Mouse (Mus musculus) gastrocnemius, adult 8-10 months (tissue): ENCODE measurements around the gene Rnf157. TPM values are rescaled to one million over a fixed set of nuclear protein-coding genes. Genes with fewer than 3 reads are reported as not detected.
A peak's percentile ranks its signal among the peaks of the same experiment; 100 is the strongest.

ENCODE experiments used
- DNase-seq, 2 experiments: peaks; one replicate each; pipeline ENCODE4 v3.0.0; 2022; ENCODE audit warnings: low spot score in 2 of 2
- total RNA-seq, 4 experiments: library from RNA; stranded (reverse); gene quantifications; 2 replicates each; pipeline ENCODE4 v1.2.4; 2022

Gene Rnf157
- total RNA-seq = 10 to 100 TPM; 23.0 to 29.5 (median 24.2) TPM

- DNase-seq = peak; percentile 56 to 75
These were observed at the start of gene Rnf157 for GRCm38 (mm10) chr11:116412904-116413630. Gene Rnf157 (minus strand): TSS chr11:116413032.

- DNase-seq = no peak
These were observed 47.0 kb upstream of the Rnf157 start for GRCm38 (mm10) chr11:116459786-116460185.

DNA sequence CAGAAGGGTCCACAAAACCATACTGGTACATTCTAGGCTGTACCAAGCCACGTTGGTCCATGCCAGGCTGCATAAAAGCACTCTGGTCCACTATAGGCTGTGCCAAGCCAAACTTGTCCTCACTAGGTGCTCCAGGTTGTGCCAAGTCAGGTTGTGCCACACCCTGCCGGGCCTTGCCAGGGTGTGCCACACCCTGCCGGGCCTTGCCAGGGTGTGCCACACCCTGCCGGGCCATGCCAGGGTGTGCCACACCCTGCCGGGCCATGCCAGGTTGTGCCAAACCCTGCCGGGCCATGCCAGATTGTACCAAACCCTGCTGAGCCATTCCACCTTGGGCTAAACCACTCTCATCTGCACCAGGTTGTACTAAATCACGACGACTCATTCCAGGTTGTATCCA is 43.4 kb upstream of the Rnf157 start:
- DNase-seq = no peak

- no peak for DNase-seq
These were observed 41.1 kb upstream of the Rnf157 start for GRCm38 (mm10) chr11:116453889-116454288.

DNA sequence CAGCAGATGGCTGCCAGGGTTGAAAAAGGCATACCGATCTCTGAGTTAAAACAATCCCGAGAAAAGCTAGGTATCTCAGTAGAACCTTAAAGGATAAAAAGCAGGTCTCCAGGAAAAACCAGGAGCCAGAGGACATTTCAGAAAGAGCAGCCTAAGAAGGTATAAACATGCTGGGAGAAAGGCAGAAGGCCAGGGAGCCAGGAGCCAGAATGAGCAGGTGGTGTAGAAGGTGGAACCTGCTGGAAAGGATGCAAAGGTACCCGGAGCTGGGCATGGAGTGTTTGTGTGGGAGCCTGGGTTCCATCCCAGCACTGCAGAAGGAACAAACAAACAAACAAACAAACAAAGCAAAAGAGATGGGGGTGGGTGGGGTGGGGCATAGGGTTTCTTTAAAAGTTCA is 36.5 kb upstream of the Rnf157 start:
- DNase-seq = no peak

- no peak for DNase-seq
These were observed 35.0 kb upstream of the Rnf157 start for GRCm38 (mm10) chr11:116447822-116448221.

GRCm38 (mm10) chr11:116446308-116446887 is 33.6 kb upstream of the Rnf157 start:
- DNase-seq = no peak

DNA sequence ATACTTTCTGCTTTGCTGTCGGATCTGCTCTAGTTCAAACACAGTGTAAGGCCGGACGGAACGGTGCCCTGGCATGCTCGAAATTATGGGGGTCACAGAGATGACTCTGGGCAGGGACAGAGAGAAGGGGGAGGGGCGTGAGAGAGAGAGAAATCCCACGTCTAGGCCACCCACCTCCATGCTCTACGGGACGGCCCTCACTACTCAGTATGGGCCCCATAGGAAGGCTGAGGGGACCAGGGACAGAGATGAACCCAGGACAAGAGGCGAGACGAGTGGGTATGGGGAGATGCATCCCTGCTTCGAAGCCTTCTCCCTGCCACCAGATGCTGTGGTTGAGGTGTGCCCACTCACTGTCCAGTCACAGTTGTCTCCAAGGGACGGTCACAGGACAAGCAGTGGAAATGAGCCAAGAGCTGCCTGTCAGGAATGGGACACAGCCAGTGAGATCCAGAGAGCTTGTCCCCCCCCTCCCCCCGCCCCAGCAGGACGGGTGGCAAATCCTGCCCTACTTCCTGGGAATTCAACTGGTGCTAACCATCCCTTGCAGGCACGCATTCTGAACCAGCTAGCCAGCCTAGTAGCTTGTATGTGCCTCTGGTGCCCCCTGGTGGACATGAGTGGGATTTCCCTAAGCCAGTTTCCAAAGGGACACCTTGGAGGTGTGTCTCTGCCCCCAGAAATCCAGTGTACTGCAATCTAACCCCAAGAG is 32.9 kb upstream of the Rnf157 start:
- DNase-seq = peak; percentile 85 to 92

DNA sequence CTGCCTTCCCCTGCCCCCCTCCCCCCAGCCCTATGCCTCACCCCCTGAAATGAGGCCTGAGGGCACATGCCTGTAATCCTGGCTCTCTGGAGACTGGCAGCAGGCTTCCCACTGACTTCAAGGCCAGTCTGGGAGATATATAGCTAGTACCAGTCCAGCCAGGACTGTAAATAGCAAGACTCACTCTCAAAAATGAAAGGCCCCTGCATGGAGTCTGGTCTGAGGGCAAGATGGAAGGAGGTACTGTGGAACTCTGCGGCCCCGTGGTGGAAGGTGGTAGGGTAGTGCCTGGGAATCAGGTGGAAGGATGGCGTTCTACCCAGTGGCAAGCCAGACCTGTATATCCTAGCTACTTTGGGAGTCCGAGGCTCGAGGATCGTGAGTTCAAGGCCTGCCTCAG is 31.1 kb upstream of the Rnf157 start:
- DNase-seq = no peak

DNA sequence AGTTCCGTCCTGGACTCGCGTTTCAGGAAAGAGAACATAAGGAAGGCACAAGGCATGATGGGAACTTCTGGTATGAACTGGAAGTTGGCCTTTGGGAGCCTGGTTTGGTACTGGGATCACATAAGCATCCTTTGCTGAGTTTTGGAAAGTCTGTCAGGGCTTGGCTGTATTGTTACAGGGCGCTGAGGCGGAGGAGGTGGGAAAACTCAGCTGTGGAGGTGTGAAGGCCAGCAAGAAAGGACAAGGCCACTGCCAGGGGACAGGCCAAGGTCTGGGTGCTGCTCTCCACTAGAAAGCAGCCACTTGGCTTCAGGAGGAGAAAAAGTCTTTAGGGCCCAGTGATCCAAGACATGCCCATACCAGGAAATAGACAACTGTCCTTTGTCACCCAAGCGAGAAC is 30.5 kb upstream of the Rnf157 start:
- DNase-seq = no peak

DNA sequence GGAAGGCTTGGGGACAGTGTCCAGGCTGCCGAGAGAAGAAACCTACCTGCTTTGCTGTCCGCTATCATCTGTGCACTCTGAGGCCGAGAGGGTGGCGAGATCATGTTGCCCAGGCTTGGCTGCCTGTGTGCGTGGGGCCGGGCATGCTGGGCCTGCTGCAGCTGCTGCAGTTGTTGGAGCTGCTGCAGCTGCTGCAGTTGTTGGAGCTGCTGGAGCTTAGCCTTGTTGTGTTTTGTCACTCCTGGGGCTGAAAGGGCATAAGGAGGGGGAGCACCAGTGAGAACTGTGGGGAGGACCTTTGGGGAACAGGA is 30.0 kb upstream of the Rnf157 start:
- DNase-seq = no peak

DNA sequence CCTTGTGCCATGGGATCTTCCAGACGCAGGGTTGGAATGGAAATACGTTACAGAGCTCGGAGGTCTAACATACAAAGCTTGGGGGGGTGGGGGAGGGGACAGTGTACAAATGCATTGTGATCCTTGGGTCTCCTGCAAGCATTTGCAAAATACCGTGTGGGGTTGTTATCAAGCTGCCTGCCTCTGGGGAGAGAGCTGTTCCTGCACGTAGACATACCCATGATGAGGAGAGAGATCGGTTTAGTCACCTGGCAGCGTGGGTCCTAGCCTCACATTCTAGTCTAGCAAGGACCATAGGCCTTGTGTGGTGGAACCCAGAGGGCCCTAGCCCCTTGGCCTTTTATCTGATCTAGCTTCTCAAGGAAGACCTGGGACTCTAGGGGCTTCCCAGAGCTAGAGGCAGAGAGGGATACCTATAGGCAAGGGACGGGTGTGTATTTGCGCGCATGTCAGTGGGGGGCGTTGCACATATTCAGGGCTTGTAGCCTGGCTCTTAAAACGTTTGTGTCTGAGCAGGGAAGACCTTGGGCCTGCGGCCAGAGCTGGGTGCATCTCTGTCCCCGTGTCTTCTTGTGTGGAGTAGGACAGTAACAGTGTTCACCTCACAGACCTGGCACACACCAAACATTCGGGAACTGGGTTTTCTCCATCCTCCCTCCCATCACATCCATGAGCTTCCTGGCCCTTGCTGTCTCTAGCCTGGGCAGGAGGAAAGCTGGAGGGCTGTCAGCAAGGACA is 29.5 kb upstream of the Rnf157 start:
- DNase-seq = no peak

GRCm38 (mm10) chr11:116440408-116441068 is 27.7 kb upstream of the Rnf157 start:
- DNase-seq = peak in 1 of 2 experiments; percentile 29

DNA sequence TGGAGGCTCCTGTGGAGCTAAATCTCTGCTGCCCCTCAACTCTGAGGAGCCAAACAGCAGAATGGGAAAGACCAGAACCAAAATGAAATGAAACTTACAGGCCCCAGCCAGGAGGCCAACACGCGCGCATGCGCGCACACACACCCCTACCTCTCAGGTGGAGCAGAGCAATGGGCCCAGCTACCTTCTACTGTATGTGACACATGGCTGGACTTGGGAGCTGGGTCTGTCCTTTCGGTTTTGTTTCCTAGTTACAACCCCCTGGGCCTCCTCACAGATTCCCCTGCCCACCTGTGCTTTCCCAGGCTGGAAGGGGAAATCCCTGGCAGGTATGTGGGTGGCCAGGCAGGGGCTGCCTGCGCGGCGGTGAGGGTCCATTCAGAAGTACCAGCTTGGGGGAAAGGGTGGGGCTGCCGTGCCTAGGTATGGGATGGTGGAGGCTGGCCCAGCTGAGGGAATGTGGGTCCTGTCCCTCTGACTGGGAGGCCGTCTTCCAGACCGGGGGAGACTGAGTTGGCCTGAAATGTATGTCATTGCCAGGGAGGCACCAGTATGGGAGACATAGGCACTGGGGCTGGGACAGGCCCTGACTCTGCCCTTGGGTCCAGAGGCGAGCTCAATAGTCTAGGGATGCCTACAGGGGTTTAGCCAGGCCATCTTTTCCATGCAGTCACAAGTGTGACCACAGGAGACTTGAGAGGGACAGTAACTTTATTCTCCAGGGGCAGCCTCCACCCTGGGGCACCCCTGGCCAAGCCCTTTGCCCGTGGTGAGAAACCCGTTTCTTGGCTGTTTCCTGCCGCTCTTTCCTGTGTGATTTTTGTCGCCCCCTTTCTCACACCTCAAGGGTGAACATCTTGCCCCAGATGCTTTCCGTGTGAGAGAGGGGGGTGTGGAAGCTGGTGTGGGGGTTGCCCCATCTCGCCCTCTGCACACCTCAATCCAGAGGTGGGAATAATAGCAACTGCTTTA is 26.7 kb upstream of the Rnf157 start:
- no peak for DNase-seq

DNA sequence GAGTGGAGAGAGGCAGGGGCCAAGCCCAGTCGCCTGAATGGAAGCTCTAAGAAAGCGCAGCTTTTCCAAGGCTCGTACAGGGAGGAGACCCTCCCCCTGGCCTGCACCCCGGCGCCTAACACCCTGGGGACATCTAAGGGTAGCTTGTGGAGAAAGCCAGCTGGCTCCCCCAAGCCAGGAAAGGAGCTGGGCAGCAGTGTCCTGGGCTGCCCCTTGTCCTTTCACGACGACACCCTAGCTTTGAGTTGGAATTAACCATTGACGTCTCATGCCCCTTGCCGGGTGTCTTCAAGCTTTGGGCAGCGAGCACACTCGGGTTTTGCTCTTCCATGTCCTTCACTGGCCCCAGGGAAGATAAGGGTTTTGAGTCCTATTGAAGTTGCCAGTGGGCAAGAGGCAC is 24.7 kb upstream of the Rnf157 start:
- DNase-seq = peak in 1 of 2 experiments; percentile 36

DNA sequence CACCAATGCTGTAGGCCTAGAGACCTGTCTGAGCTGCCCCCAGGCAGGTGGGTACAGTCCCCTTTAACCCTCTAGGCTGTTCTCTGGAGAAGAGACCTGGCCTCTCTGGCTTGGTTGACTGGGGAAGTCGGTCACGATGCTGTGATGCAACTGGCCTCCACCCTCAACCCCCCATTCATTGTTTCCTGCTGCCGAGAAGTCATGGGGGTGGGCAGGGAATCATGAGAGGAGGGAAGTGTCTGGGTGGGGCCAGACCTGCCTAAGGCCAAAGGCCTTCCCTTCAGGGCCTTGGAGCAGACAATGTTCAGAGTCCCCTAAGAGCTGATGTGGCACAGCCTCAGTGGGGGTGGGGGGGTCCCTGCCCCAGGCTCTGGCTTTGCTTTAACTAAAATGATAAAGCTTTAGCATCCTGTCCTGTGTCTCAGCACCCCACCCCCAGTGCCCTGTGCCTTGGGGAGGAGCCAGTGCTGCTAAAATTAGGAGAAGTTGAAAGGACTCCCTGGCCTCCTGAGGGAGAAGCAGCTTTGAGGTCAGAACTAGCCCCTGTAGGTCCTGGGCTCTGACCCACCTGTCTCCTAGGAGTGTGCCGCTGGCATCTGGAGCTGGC is 24.0 kb upstream of the Rnf157 start:
- DNase-seq = peak; percentile 74 to 81

DNA sequence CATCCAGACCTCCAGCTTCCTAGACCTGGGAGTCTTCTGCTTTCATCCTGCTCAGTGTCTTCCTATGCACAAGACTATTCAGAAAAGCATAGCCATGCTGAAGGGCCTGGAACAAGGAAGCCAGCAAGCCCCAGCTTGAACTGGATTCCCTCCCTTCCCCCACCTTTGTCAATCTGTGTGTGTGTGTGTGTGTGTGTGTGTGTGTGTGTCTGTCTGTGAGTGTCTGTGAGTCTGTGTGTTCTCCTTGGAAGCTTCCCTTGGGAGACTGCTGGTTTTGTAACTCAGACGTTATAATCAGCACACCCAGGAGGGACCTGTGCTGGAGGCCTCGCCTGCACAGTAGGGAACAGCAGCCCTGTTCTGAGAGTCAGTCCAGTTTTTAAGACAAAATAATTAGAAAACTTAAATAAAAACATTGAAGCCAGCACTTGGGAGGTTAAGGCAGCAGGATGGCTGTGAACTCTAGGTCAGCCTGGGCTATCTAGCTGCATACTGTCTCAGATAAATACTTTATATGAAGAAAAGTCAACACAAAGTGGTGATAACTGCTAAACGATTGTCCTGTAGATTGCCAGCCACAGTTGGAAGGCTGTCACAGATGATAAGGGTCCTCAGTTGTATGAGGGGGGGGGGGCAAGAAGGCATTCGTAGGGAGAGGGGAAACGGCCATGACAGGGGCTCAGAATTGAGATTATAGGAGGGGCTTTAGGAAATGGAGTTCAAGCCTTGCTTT is 23.3 kb upstream of the Rnf157 start:
- no peak for DNase-seq

GRCm38 (mm10) chr11:116434967-116435752 is 22.3 kb upstream of the Rnf157 start:
- no peak for DNase-seq
